Mouse (Mus musculus): ENCODE results near the gene Slc22a1.

Gene Slc22a1

DNA sequence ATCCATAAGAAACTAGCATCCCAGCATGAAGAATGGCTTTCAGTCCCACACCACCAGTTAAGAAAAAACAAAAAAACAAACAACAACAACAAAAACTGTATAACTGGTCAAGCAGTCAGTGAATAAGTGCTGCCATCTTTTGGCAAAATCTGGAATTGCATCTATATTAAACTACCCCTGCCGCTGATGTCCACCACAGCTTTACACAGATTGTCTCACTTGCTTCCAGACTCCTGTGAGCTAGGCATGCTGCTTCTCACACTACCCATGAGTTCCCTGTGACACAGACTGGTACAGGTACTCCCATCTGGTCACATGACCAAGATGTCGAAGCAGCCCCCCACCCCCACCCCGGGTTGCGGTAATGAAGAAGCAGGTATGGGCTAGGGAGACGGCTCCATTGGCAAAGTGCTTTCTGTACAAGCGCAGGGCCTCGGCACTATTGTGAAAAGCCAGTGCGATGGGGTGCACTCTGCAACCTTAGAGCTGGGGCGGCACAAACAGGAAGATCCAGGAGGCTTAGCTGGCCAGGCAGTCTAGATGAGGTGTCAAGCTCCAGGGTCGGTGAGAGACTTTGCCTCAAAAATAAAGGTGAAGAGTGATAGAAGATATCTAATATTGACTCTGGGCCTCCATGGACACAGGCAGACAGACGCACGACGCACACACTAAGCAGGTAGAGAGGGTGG is 14.9 kb downstream of the Slc22a1 start:
- no peaks in the 10 kb centered on the region for H3K36me3 ChIP-seq (ENCODE audit: insufficient read depth, low read length)
- H3K27me3 ChIP-seq (ENCODE audit: insufficient read depth, low read length) = peaks cover 20% of the 10 kb centered on the region
- TF ChIP-seq CTCF (conservative IDR thresholded peaks at IDR 0.05; ENCODE audit: low read length) (peak; percentile 60), POU5F1 (IDR thresholded peaks at IDR 0.05; ENCODE audit: borderline replicate concordance, low read length) (no peak), NANOG (IDR thresholded peaks at IDR 0.05; ENCODE audit: borderline replicate concordance, low read length) (no peak)
- H3K4me3 ChIP-seq (replicated peaks; ENCODE audit: low read length) = no peak overlapping the region
- H3K9me3 ChIP-seq (ENCODE audit: low read length) = no peaks in the 10 kb centered on the region
- no peaks in the 10 kb centered on the region; the same call in 1 of the 2 replicates for H3K4me1 ChIP-seq (replicated peaks; ENCODE audit: low read depth, low read length)

DNA sequence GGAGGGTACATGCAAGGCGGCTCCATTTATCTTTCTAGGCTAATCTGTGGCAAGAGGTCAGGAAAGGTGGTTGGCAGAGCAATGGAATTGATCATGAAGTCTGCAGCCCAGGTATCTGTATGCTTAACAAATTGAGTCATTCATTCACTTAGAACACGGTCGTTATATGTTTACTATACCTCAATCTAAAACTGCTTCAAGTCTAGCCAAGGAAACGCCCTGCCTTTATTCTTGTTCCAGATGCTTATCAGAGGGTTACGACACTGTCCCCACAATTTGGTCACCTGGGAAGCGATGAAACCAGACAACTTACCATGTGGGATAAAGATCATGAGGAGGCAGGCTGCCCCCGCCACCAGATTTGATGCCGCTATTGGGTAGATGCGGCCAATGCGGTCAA is 16.4 kb downstream of the Slc22a1 start:
- H3K4me3 ChIP-seq (replicated peaks; ENCODE audit: low read length) = no peak overlapping the region
- TF ChIP-seq CTCF (conservative IDR thresholded peaks at IDR 0.05; ENCODE audit: low read length) (no peak), POU5F1 (IDR thresholded peaks at IDR 0.05; ENCODE audit: borderline replicate concordance, low read length) (no peak), NANOG (IDR thresholded peaks at IDR 0.05; ENCODE audit: borderline replicate concordance, low read length) (no peak)
- no peaks in the 10 kb centered on the region; the same call in 1 of the 2 replicates for H3K4me1 ChIP-seq (replicated peaks; ENCODE audit: low read depth, low read length)
- no peaks in the 10 kb centered on the region for H3K36me3 ChIP-seq (ENCODE audit: insufficient read depth, low read length)
- peaks cover 20% of the 10 kb centered on the region for H3K27me3 ChIP-seq (ENCODE audit: insufficient read depth, low read length)
- H3K9me3 ChIP-seq (ENCODE audit: low read length) = no peaks in the 10 kb centered on the region

DNA sequence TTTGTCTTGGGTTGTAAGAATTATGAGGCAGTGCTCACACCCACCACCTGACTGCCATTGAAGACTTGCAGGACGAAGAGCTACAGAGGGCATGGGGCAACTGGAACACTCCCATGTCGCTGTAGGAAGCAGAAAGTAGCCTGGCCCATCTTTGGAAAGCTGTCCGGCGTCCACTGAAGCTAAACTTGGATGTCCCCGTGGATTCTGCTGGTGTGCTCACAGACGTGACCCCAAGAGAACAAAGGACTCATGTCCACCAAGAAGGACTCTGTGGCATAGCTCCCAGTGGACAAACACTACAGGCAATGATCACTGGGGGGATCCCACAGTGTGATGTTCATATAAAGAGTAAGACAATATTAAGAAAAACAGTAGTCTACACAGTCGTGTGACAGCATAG is 16.8 kb downstream of the Slc22a1 start:
- no peak for TF ChIP-seq NANOG (IDR thresholded peaks at IDR 0.05; ENCODE audit: borderline replicate concordance, low read length)
- no peak for TF ChIP-seq POU5F1 (IDR thresholded peaks at IDR 0.05; ENCODE audit: borderline replicate concordance, low read length)
- no peak for TF ChIP-seq CTCF (conservative IDR thresholded peaks at IDR 0.05; ENCODE audit: low read length)
- no peaks in the 10 kb centered on the region; the same call in 1 of the 2 replicates for H3K4me1 ChIP-seq (replicated peaks; ENCODE audit: low read depth, low read length)
- no peaks in the 10 kb centered on the region for H3K9me3 ChIP-seq (ENCODE audit: low read length)
- peaks cover 20% of the 10 kb centered on the region for H3K27me3 ChIP-seq (ENCODE audit: insufficient read depth, low read length)
- H3K36me3 ChIP-seq (ENCODE audit: insufficient read depth, low read length) = no peaks in the 10 kb centered on the region
- H3K4me3 ChIP-seq (replicated peaks; ENCODE audit: low read length) = no peak overlapping the region

GRCm38 (mm10) chr17:12655826-12656225 is 19.8 kb downstream of the Slc22a1 start:
- TF ChIP-seq POU5F1 (IDR thresholded peaks at IDR 0.05; ENCODE audit: borderline replicate concordance, low read length) (no peak), CTCF (conservative IDR thresholded peaks at IDR 0.05; ENCODE audit: low read length) (no peak), NANOG (IDR thresholded peaks at IDR 0.05; ENCODE audit: borderline replicate concordance, low read length) (no peak)

GRCm38 (mm10) chr17:12654061-12654460 is 21.6 kb downstream of the Slc22a1 start:
- Histone ChIP-seq H3K9me3 (ENCODE audit: low read length) (no peaks in the 10 kb centered on the region), H3K4me3 (replicated peaks; ENCODE audit: low read length) (no peak overlapping the region), H3K36me3 (ENCODE audit: insufficient read depth, low read length) (no peaks in the 10 kb centered on the region), H3K27me3 (ENCODE audit: insufficient read depth, low read length) (no peaks in the 10 kb centered on the region), H3K4me1 (replicated peaks; ENCODE audit: low read depth, low read length) (no peaks in the 10 kb centered on the region)
- TF ChIP-seq NANOG (IDR thresholded peaks at IDR 0.05; ENCODE audit: borderline replicate concordance, low read length) (no peak), CTCF (conservative IDR thresholded peaks at IDR 0.05; ENCODE audit: low read length) (no peak), POU5F1 (IDR thresholded peaks at IDR 0.05; ENCODE audit: borderline replicate concordance, low read length) (no peak)

More at GRCm38 (mm10) chr17:12655826-12656225, 19.8 kb downstream of the Slc22a1 start:
- Histone ChIP-seq H3K4me3 (replicated peaks; ENCODE audit: low read length) (no peak overlapping the region), H3K4me1 (replicated peaks; ENCODE audit: low read depth, low read length) (no peaks in the 10 kb centered on the region; the same call in 1 of the 2 replicates), H3K36me3 (ENCODE audit: insufficient read depth, low read length) (no peaks in the 10 kb centered on the region), H3K9me3 (ENCODE audit: low read length) (no peaks in the 10 kb centered on the region), H3K27me3 (ENCODE audit: insufficient read depth, low read length) (0 out of 2 replicates have a peak, but pooled peaks cover under 1% of the 10 kb centered on the region)

GRCm38 (mm10) chr17:12652604-12653003 is 23.0 kb downstream of the Slc22a1 start:
- TF ChIP-seq CTCF (conservative IDR thresholded peaks at IDR 0.05; ENCODE audit: low read length) (no peak), NANOG (IDR thresholded peaks at IDR 0.05; ENCODE audit: borderline replicate concordance, low read length) (no peak)
- no peaks in the 10 kb centered on the region for H3K36me3 ChIP-seq (ENCODE audit: insufficient read depth, low read length)
- H3K9me3 ChIP-seq (ENCODE audit: low read length) = no peaks in the 10 kb centered on the region
- H3K27me3 ChIP-seq (ENCODE audit: insufficient read depth, low read length) = no peaks in the 10 kb centered on the region
- no peaks in the 10 kb centered on the region for H3K4me1 ChIP-seq (replicated peaks; ENCODE audit: low read depth, low read length)
- no peak overlapping the region for H3K4me3 ChIP-seq (replicated peaks; ENCODE audit: low read length)

GRCm38 (mm10) chr17:12645461-12645860 is 30.2 kb downstream of the Slc22a1 start:
- no peaks in the 10 kb centered on the region for H3K4me1 ChIP-seq (replicated peaks; ENCODE audit: low read depth, low read length)
- no peaks in the 10 kb centered on the region for H3K27me3 ChIP-seq (ENCODE audit: insufficient read depth, low read length)
- TF ChIP-seq CTCF (conservative IDR thresholded peaks at IDR 0.05; ENCODE audit: low read length) = no peak
- H3K9me3 ChIP-seq (ENCODE audit: low read length) = no peaks in the 10 kb centered on the region
- H3K4me3 ChIP-seq (replicated peaks; ENCODE audit: low read length) = no peak overlapping the region
- H3K36me3 ChIP-seq (ENCODE audit: insufficient read depth, low read length) = no peaks in the 10 kb centered on the region

DNA sequence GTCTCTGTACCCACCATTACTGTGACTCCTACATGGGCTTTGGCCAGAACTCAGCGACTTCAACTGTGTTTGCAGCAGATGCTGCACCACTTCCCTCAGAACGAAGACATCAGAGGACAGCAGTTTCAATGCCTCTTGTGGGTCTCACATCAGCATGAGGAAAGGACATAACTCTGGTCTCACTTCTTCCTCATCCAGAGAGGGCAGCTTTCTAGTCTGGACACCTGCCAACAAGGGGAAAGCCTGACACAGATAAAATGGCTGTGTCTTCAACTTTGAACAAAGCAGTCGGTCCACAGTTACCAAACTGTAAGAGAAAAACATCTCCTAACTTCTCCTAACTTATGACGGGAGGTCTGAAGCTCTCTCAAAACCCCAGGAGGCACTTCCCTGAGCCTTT is 34.5 kb downstream of the Slc22a1 start:
- H3K4me3 ChIP-seq (replicated peaks; ENCODE audit: low read length) = no peak overlapping the region
- H3K9me3 ChIP-seq (ENCODE audit: low read length) = no peaks in the 10 kb centered on the region
- H3K36me3 ChIP-seq (ENCODE audit: insufficient read depth, low read length) = no peaks in the 10 kb centered on the region
- no peaks in the 10 kb centered on the region for H3K4me1 ChIP-seq (replicated peaks; ENCODE audit: low read depth, low read length)
- no peaks in the 10 kb centered on the region for H3K27me3 ChIP-seq (ENCODE audit: insufficient read depth, low read length)
- no peak for TF ChIP-seq NANOG (IDR thresholded peaks at IDR 0.05; ENCODE audit: borderline replicate concordance, low read length)

DNA sequence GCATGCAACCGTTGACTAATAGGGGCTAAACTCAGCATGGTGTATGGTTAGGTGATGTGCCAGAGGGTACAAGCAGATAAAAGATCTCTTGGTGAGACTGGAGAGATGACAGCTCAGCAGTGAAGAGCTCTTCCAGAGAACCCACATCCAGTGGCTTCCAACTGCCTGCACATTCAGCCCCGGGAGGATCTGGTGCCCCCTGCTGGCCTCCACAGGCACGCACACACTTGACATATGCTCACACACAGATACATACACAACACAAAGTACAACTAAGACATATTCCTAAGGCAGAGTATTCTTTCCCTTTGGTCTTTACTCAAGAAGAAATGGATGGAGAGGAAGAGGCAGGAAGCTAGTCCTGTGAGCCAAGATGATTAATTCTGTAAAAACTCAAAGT is 36.0 kb downstream of the Slc22a1 start:
- TF ChIP-seq POU5F1 (IDR thresholded peaks at IDR 0.05; ENCODE audit: borderline replicate concordance, low read length) = no peak
- peak; percentile 72 for TF ChIP-seq CTCF (conservative IDR thresholded peaks at IDR 0.05; ENCODE audit: low read length)
- H3K27me3 ChIP-seq (ENCODE audit: insufficient read depth, low read length) = no peaks in the 10 kb centered on the region
- H3K4me1 ChIP-seq (replicated peaks; ENCODE audit: low read depth, low read length) = no peaks in the 10 kb centered on the region
- H3K36me3 ChIP-seq (ENCODE audit: insufficient read depth, low read length) = no peaks in the 10 kb centered on the region
- no peak overlapping the region for H3K4me3 ChIP-seq (replicated peaks; ENCODE audit: low read length)
- no peaks in the 10 kb centered on the region for H3K9me3 ChIP-seq (ENCODE audit: low read length)

All from E14TG2a.4 (cell line).